Mouse (Mus musculus): Measurements from ENCODE around the gene H2-K1.

DNA sequence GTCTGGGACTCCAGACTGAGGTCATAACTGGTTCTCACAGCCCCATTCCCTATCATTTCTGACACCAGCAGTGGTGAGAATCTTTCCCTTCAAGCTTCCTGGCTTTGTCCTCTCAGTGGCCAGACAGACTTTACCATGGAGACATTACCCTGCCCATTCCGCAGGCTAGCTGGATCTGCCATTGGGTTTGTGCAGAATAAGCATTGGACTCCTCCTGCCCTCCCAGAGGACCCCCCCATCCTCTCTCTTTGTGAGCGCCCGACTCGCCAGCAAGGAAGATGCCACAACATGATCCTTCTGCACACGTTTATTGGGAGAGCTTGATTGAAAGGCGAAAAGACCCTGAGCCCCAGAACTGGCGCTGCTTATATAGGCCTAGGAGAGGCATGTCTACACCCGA is 13.3 kb upstream of the H2-K1 start:
- TF ChIP-seq POLR2AphosphoS2 (IDR thresholded peaks at IDR 0.05; ENCODE audit: low read depth, low read length) (no peak), CTCF (conservative IDR thresholded peaks at IDR 0.05 in 1 of 2, IDR thresholded peaks at IDR 0.05 in 1 of 2; ENCODE audit: low read depth in 2 of 2, low read length in 2 of 2) (no peak), ZNF384 (IDR thresholded peaks at IDR 0.05; ENCODE audit: low read depth, low read length) (no peak), EP300 (IDR thresholded peaks at IDR 0.05; ENCODE audit: low read length) (no peak), POLR2A (IDR thresholded peaks at IDR 0.05; ENCODE audit: low read depth, low read length) (no peak), MYC (IDR thresholded peaks at IDR 0.05; ENCODE audit: low read depth, low read length) (no peak), USF1 (IDR thresholded peaks at IDR 0.05; ENCODE audit: low read depth, low read length) (no peak), TBP (conservative IDR thresholded peaks at IDR 0.05; ENCODE audit: low read depth, low read length) (no peak), ZKSCAN1 (IDR thresholded peaks at IDR 0.05; ENCODE audit: borderline replicate concordance, low read depth, low read length) (no peak), ZC3H11A (IDR thresholded peaks at IDR 0.05; ENCODE audit: low read depth, low read length) (no peak), TCF12 (IDR thresholded peaks at IDR 0.05; ENCODE audit: low read depth, low read length) (no peak), SMC3 (IDR thresholded peaks at IDR 0.05; ENCODE audit: low read depth, low read length) (no peak)
